Mouse (Mus musculus) forebrain, postnatal 0 days (tissue): Measurements from ENCODE around the gene Tkt. TPM values are rescaled to one million over a fixed set of nuclear protein-coding genes. Genes with fewer than 3 reads are reported as not detected.

Source experiments
- ATAC-seq: fragments of 200-750 bp; cut with Nextera tagmentation; 2 replicates; pipeline ENCODE4 v1.8.0; 2017; ENCODE audit warnings: mild to moderate bottlenecking, moderate library complexity
- DNase-seq: peaks from one replicate; pipeline ENCODE4 v3.0.0-alpha.2; 2015
- H3K27ac ChIP-seq: fragments of 300-500 bp; sonication (generic); 2 replicates; pipeline ENCODE4 v1.5.1; 2014; ENCODE audit warnings: low read depth, mild to moderate bottlenecking, antibody characterized with exemption, low read length, moderate library complexity, mixed read lengths
- H3K27me3 ChIP-seq: fragments of 300-500 bp; sonication (generic); 2 replicates; pipeline ENCODE4 v1.6.1; 2014; ENCODE audit warnings: mild to moderate bottlenecking, low read length, mixed read lengths; ENCODE audit not compliant: insufficient read depth
- H3K36me3 ChIP-seq: fragments of 300-500 bp; sonication (generic); 2 replicates; pipeline ENCODE4 v1.6.1; 2014; ENCODE audit warnings: mild to moderate bottlenecking, moderate library complexity; ENCODE audit not compliant: insufficient read depth
- H3K4me1 ChIP-seq: fragments of 300-500 bp; sonication (generic); 2 replicates; pipeline ENCODE4 v1.6.1; 2014; ENCODE audit warnings: antibody characterized with exemption; ENCODE audit not compliant: insufficient read depth
- H3K4me2 ChIP-seq: fragments of 300-500 bp; sonication (generic); 2 replicates; pipeline ENCODE4 v1.6.1; 2014; ENCODE audit warnings: low read depth, mild to moderate bottlenecking, moderate library complexity
- H3K4me3 ChIP-seq: fragments of 300-500 bp; sonication (generic); 2 replicates; pipeline ENCODE4 v1.5.1; 2014; ENCODE audit warnings: low read depth, low read length, mixed read lengths
- H3K9ac ChIP-seq: fragments of 300-500 bp; sonication (generic); 2 replicates; pipeline ENCODE4 v1.6.1; 2014; ENCODE audit warnings: mild to moderate bottlenecking
- H3K9me3 ChIP-seq: fragments of 300-500 bp; sonication (generic); 2 replicates; pipeline ENCODE4 v1.6.1; 2016; ENCODE audit warnings: low read length
- CTCF ChIP-seq: sonication (generic); IDR thresholded peaks from 2 replicates; pipeline ENCODE4 v1.5.1; 2016; ENCODE audit warnings: antibody characterized with exemption, control low read depth, low read depth
- WGBS: fragments of 180-500 bp; shearing (Covaris S2); extraction: QIAGEN DNeasy Blood & Tissue Kit; methylation state at CpG from one replicate; pipeline ENCODE4 v1.1.7; 2014; 5-methylcytosine and 5-hydroxymethylcytosine counted together
- polyA plus RNA-seq: library from polyadenylated mRNA; unstranded; fragments of >200 nt; fragmentation: Nextera tagmentation; extraction: Ambion mirVana; gene quantifications from 2 replicates; pipeline ENCODE4 v1.2.1, GENCODE M21; 2015
- total RNA-seq: library from RNA; depleted of rRNA; stranded (reverse); fragments of >200 nt; gene quantifications from 2 replicates; pipeline ENCODE4 v1.2.3, GENCODE M21; 2014

Tkt gene
- total and polyA plus RNA-seq, 2 experiments from 2014 or later, result 278 to 374 TPM

- no peak for TF ChIP-seq CTCF
- H3K36me3 ChIP-seq, result peaks cover 41% of the 10 kb centered on the region
- no peak for ATAC-seq
- no peaks in the 10 kb centered on the region for H3K9me3 ChIP-seq
- 0 out of 2 replicates have a peak, but pooled peaks cover 3% of the 10 kb centered on the region for H3K4me1 ChIP-seq
- 88% methylated on average over 10 of the region's 10 CpGs for WGBS
- no peak overlapping the region for H3K4me2 ChIP-seq
- H3K4me3 ChIP-seq, result no peak overlapping the region
- no peak overlapping the region for H3K9ac ChIP-seq
- no peak for DNase-seq
- H3K27me3 ChIP-seq, result no peaks in the 10 kb centered on the region
- no peak overlapping the region for H3K27ac ChIP-seq
These were observed 19.8 kb upstream of the Tkt start for GRCm38 (mm10) chr14:30528392-30528791.

- H3K27me3 ChIP-seq, result no peaks in the 10 kb centered on the region
- ATAC-seq (no peak), DNase-seq (no peak)
- H3K36me3 ChIP-seq, result peaks cover 35% of the 10 kb centered on the region
- 92% methylated on average over 5 of the region's 5 CpGs for WGBS
- no peaks in the 10 kb centered on the region for H3K9me3 ChIP-seq
- 0 out of 2 replicates have a peak, but pooled peaks cover 3% of the 10 kb centered on the region for H3K4me1 ChIP-seq
- TF ChIP-seq CTCF, result no peak
- no peak overlapping the region for H3K4me2 ChIP-seq
- no peak overlapping the region for H3K27ac ChIP-seq
- no peak overlapping the region for H3K4me3 ChIP-seq
- H3K9ac ChIP-seq, result no peak overlapping the region
These were observed 19.2 kb upstream of the Tkt start for GRCm38 (mm10) chr14:30528961-30529360.

GRCm38 (mm10) chr14:30529454-30529853, 18.7 kb upstream of the Tkt start:
- DNase-seq (no peak), ATAC-seq (no peak)
- H3K4me1 ChIP-seq, result 0 out of 2 replicates have a peak, but pooled peaks cover 3% of the 10 kb centered on the region
- H3K27me3 ChIP-seq, result no peaks in the 10 kb centered on the region
- H3K4me2 ChIP-seq, result no peak overlapping the region
- no peak overlapping the region for H3K9ac ChIP-seq
- no peaks in the 10 kb centered on the region for H3K9me3 ChIP-seq
- no peak for TF ChIP-seq CTCF
- H3K36me3 ChIP-seq, result peaks cover 30% of the 10 kb centered on the region
- no peak overlapping the region for H3K4me3 ChIP-seq
- H3K27ac ChIP-seq, result no peak overlapping the region
- WGBS, result 89% methylated on average over 12 of the region's 12 CpGs

DNA sequence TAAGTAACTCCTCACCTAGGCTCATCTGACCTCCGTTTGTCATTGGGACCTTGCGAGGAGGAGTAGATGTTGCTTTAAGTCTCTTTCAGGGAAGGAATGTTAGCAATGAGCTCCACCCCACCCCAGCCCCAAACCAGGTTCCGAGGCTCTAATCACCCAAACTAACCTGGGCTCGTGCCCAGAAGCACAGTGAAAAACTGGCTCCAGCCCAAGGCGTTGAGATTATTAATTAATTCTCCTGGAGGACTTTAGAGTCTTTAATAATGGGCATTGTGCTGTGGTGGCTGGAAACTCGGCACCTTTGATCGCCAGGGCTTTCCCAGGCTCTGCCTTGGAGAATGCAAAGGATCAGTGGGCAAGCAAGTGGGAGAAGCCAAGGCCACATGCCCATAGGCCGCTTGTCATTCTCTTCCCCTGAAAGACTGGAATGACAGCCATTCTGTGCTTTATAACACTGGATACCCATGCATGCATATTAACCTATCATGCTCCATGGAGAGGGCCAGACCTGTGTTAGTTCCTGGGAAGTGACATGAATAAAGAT, 17.4 kb upstream of the Tkt start:
- 0 out of 2 replicates have a peak, but pooled peaks cover 3% of the 10 kb centered on the region for H3K4me1 ChIP-seq
- H3K27me3 ChIP-seq, result no peaks in the 10 kb centered on the region
- DNase-seq (peak; percentile 35), ATAC-seq (peak; percentile 14; the same call in 1 of the 2 replicates)
- WGBS, result 24% methylated on average over 8 of the region's 8 CpGs
- TF ChIP-seq CTCF, result no peak
- no peak overlapping the region for H3K4me3 ChIP-seq
- H3K9ac ChIP-seq, result no peak overlapping the region
- no peak overlapping the region for H3K4me2 ChIP-seq
- H3K9me3 ChIP-seq, result no peaks in the 10 kb centered on the region
- H3K27ac ChIP-seq, result no peak overlapping the region
- H3K36me3 ChIP-seq, result peaks cover 18% of the 10 kb centered on the region

DNA sequence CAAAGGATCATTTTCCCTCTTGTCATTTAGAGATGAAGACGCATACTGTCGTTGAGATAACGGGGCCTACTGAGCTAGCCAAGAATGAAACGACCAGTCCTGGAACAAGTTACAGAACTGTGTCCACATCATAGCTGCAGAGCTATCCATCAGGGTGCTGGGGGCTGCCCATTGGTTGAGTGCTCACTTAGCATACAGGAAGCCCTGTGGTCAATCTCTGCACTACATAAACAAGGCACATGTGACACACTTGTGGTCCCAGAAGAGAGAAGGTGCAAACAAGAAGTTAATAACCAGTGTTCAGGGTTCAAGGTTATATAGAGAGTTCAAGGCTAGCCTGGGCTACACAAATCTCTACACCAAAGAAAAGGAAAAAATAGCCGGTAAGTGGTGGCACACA, 16.7 kb upstream of the Tkt start:
- no peak overlapping the region for H3K9ac ChIP-seq
- H3K27me3 ChIP-seq, result no peaks in the 10 kb centered on the region
- H3K36me3 ChIP-seq, result peaks cover 12% of the 10 kb centered on the region; the same call in 1 of the 2 replicates
- no peak overlapping the region for H3K4me3 ChIP-seq
- H3K27ac ChIP-seq, result no peak overlapping the region
- TF ChIP-seq CTCF, result no peak
- no peak overlapping the region for H3K4me2 ChIP-seq
- no peaks in the 10 kb centered on the region for H3K9me3 ChIP-seq
- 0 out of 2 replicates have a peak, but pooled peaks cover 3% of the 10 kb centered on the region for H3K4me1 ChIP-seq
- WGBS, result 43% methylated on average over 5 of the region's 5 CpGs
- ATAC-seq (no peak), DNase-seq (no peak)

GRCm38 (mm10) chr14:30531896-30532295, 16.3 kb upstream of the Tkt start:
- Histone ChIP-seq H3K36me3 (peaks cover 9% of the 10 kb centered on the region; the same call in 1 of the 2 replicates), H3K4me3 (no peak overlapping the region), H3K9me3 (no peaks in the 10 kb centered on the region), H3K9ac (no peak overlapping the region), H3K27me3 (no peaks in the 10 kb centered on the region), H3K4me1 (0 out of 2 replicates have a peak, but pooled peaks cover 3% of the 10 kb centered on the region), H3K4me2 (no peak overlapping the region), H3K27ac (no peak overlapping the region)
- ATAC-seq (no peak), DNase-seq (no peak)
- WGBS, result 93% methylated on average over 6 of the region's 6 CpGs
- no peak for TF ChIP-seq CTCF

DNA sequence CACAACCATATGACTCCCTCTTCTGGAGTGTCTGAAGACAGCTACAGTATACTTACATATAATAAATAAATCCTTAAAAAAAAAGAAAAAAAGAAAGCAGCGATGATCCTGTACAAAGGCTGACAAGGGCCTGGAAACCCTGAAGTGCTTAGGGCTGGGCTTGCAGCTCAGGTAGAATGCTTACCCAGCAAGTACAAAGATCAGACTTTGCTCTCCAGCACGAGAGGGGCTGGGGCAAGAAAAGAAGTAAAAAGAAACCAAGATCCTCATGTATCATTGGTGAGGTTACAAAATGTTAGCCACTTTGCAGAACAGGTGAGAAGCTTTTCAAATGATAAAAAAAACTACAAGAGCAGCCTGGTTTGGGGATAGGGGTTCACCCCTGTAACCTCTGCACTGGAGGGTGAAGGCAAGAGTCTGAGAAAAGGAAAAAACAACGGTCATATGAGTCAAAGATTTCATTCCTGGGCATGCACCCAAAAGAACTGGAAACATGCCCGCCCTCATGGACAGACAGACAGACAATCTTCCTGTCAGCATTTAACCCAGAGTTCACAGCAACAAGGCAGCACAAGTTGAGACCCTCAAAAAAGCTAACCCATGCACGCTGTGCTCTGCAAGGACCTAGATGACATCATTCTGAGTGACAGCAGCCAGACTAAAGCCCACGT, 14.2 kb upstream of the Tkt start:
- Histone ChIP-seq H3K4me2 (no peak overlapping the region), H3K4me3 (no peak overlapping the region), H3K27ac (no peak overlapping the region), H3K9me3 (no peaks in the 10 kb centered on the region), H3K4me1 (0 out of 2 replicates have a peak, but pooled peaks cover 3% of the 10 kb centered on the region), H3K36me3 (no peaks in the 10 kb centered on the region), H3K9ac (no peak overlapping the region), H3K27me3 (no peaks in the 10 kb centered on the region)
- ATAC-seq (no peak), DNase-seq (no peak)
- 68% methylated on average over 6 of the region's 6 CpGs for WGBS
- no peak for TF ChIP-seq CTCF
